Mouse (Mus musculus) midbrain, embryonic 11.5 days (tissue): ENCODE data around the gene Spast. TPM values are rescaled to one million over a fixed set of nuclear protein-coding genes. Genes with fewer than 3 reads are reported as not detected.

Experiments used
- ATAC-seq: fragments of 200-750 bp; cut with Nextera tagmentation; 2 replicates; pipeline ENCODE4 v1.8.0; 2017; ENCODE audit warnings: moderate TSS enrichment, moderate library complexity; ENCODE audit not compliant: low FRiP score
- DNase-seq: peaks from one replicate; pipeline ENCODE4 v3.0.0; 2015; ENCODE audit warnings: low spot score; ENCODE audit errors: missing footprints
- H3K27ac ChIP-seq: fragments of 300-500 bp; sonication (generic); 2 replicates; pipeline ENCODE4 v1.5.1; 2014; ENCODE audit warnings: low read depth, low read length
- H3K27me3 ChIP-seq: fragments of 300-500 bp; sonication (generic); 2 replicates; pipeline ENCODE4 v1.6.1; 2014; ENCODE audit warnings: mild to moderate bottlenecking, low read length, moderate library complexity, mixed read lengths; ENCODE audit not compliant: control insufficient read depth, insufficient read depth
- H3K36me3 ChIP-seq: fragments of 300-500 bp; sonication (generic); 2 replicates; pipeline ENCODE4 v1.6.1; 2014; ENCODE audit warnings: mild to moderate bottlenecking, low read length, moderate library complexity, mixed read lengths; ENCODE audit not compliant: control insufficient read depth, insufficient read depth
- H3K4me1 ChIP-seq: fragments of 300-500 bp; sonication (generic); 2 replicates; pipeline ENCODE4 v1.6.1; 2014; ENCODE audit warnings: low read length; ENCODE audit not compliant: control insufficient read depth, insufficient read depth
- H3K4me2 ChIP-seq: fragments of 300-500 bp; sonication (generic); 2 replicates; pipeline ENCODE4 v1.6.1; 2014; ENCODE audit warnings: mild to moderate bottlenecking, moderate library complexity
- H3K4me3 ChIP-seq: fragments of 300-500 bp; sonication (generic); 2 replicates; pipeline ENCODE4 v1.5.1; 2014; ENCODE audit warnings: low read depth, low read length
- H3K9ac ChIP-seq: fragments of 300-500 bp; sonication (generic); 2 replicates; pipeline ENCODE4 v1.6.1; 2014; ENCODE audit warnings: low read length
- H3K9me3 ChIP-seq: fragments of 300-500 bp; sonication (generic); 2 replicates; pipeline ENCODE4 v1.6.1; 2016; ENCODE audit warnings: low read length; ENCODE audit not compliant: control insufficient read depth
- WGBS: fragments of 180-500 bp; shearing (Covaris S2); extraction: QIAGEN DNeasy Blood & Tissue Kit; methylation state at CpG from one replicate; pipeline ENCODE4 v1.1.7; 2014; 5-methylcytosine and 5-hydroxymethylcytosine counted together
- polyA plus RNA-seq: library from polyadenylated mRNA; unstranded; fragments of >200 nt; fragmentation: Nextera tagmentation; extraction: Ambion mirVana; gene quantifications from 2 replicates; pipeline ENCODE4 v1.2.1, GENCODE M21; 2014

The Spast gene
- polyA plus RNA-seq, 1 experiment from 2014 or later = 48.8 TPM

- H3K4me2 ChIP-seq = no peak overlapping the region
- 88% methylated on average over 5 of the region's 5 CpGs for WGBS
- no peak for ATAC-seq
Observed at GRCm38 (mm10) chr17:74432631-74433030, 93.8 kb downstream of the Spast start.

GRCm38 (mm10) chr17:74437762-74438161 is 99.0 kb downstream of the Spast start:
- Histone ChIP-seq H3K4me3 (no peak overlapping the region), H3K9me3 (no peaks in the 10 kb centered on the region), H3K4me1 (no peaks in the 10 kb centered on the region), H3K36me3 (no peaks in the 10 kb centered on the region), H3K4me2 (no peak overlapping the region), H3K9ac (no peak overlapping the region), H3K27me3 (no peaks in the 10 kb centered on the region), H3K27ac (no peak overlapping the region)
- no peak for ATAC-seq
- no peak for DNase-seq
- WGBS = 91% methylated on average over 9 of the region's 9 CpGs

More at GRCm38 (mm10) chr17:74432631-74433030, 93.8 kb downstream of the Spast start:
- no peak for DNase-seq
- no peak overlapping the region for H3K27ac ChIP-seq
- no peaks in the 10 kb centered on the region for H3K36me3 ChIP-seq
- H3K4me3 ChIP-seq = no peak overlapping the region
- H3K9ac ChIP-seq = no peak overlapping the region
- no peaks in the 10 kb centered on the region for H3K27me3 ChIP-seq
- H3K4me1 ChIP-seq = no peaks in the 10 kb centered on the region
- no peaks in the 10 kb centered on the region for H3K9me3 ChIP-seq

- H3K27me3 ChIP-seq = no peaks in the 10 kb centered on the region
- H3K4me3 ChIP-seq = no peak overlapping the region
- no peak for DNase-seq
- H3K4me1 ChIP-seq = no peaks in the 10 kb centered on the region
- H3K9ac ChIP-seq = no peak overlapping the region
- WGBS = 78% methylated on average over 5 of the region's 5 CpGs
- H3K27ac ChIP-seq = no peak overlapping the region
- ATAC-seq = no peak
- H3K9me3 ChIP-seq = no peaks in the 10 kb centered on the region
- no peak overlapping the region for H3K4me2 ChIP-seq
- no peaks in the 10 kb centered on the region for H3K36me3 ChIP-seq
Observed at GRCm38 (mm10) chr17:74440486-74440885, 101.7 kb downstream of the Spast start.

Other genes with a start within 250 kb of the Spast start
- 85.9 and 90.2 TPM in 2 replicates for gene Memo1, start 43.5 kb upstream of the Spast start, polyA plus RNA-seq
- gene Dpy30, start 15.0 kb upstream of the Spast start, polyA plus RNA-seq = 276 and 277 TPM in 2 replicates
- gene Slc30a6, start 56.6 kb downstream of the Spast start, polyA plus RNA-seq = 28.1 and 30.2 TPM in 2 replicates
- gene Nlrc4, start 120.2 kb downstream of the Spast start, polyA plus RNA-seq = 0.21 and 0.22 TPM in 2 replicates
- gene Yipf4, start 150.5 kb downstream of the Spast start, polyA plus RNA-seq = 63.2 and 63.4 TPM in 2 replicates
- gene Birc6, start 189.3 kb downstream of the Spast start, polyA plus RNA-seq = 83.5 and 91.6 TPM in 2 replicates